Mouse (Mus musculus) testis, adult 2 months (tissue): ENCODE results near the gene Otub1. TPM values are rescaled to one million over a fixed set of nuclear protein-coding genes. Genes with fewer than 3 reads are reported as not detected.

Source experiments
- H3K27ac ChIP-seq: fragments of 200-500 bp; 2 replicates; pipeline ENCODE4 v1.5.1; 2012; ENCODE audit warnings: low read depth, low read length; ENCODE audit not compliant: control insufficient read depth, insufficient read depth
- H3K27me3 ChIP-seq: fragments of 200-500 bp; 2 replicates; pipeline ENCODE4 v1.6.1; 2012; ENCODE audit warnings: mild to moderate bottlenecking, low read length, moderate library complexity; ENCODE audit not compliant: control insufficient read depth, insufficient read depth
- H3K36me3 ChIP-seq: fragments of 200-500 bp; 2 replicates; pipeline ENCODE4 v1.6.1; 2012; ENCODE audit warnings: mild to moderate bottlenecking, low read length; ENCODE audit not compliant: control insufficient read depth, insufficient read depth
- H3K4me1 ChIP-seq: fragments of 200-500 bp; 2 replicates; pipeline ENCODE4 v1.6.1; 2012; ENCODE audit warnings: low read length; ENCODE audit not compliant: control insufficient read depth, insufficient read depth
- H3K4me3 ChIP-seq: fragments of 200-500 bp; 2 replicates; pipeline ENCODE4 v1.5.1; 2012; ENCODE audit warnings: low read depth, mild to moderate bottlenecking, low read length, moderate library complexity, mixed read lengths; ENCODE audit not compliant: control insufficient read depth
- CTCF ChIP-seq: fragments of 200-500 bp; IDR thresholded peaks from 2 replicates; pipeline ENCODE4 v1.5.1; 2012; ENCODE audit warnings: low read depth, mild to moderate bottlenecking, inconsistent platforms, low read length, moderate library complexity; ENCODE audit not compliant: control insufficient read depth, insufficient read depth, insufficient replicate concordance
- POLR2A ChIP-seq: fragments of 200-500 bp; IDR thresholded peaks from 2 replicates; pipeline ENCODE4 v1.6.1; 2012; ENCODE audit warnings: low read depth, mild to moderate bottlenecking, inconsistent platforms, low read length, moderate library complexity; ENCODE audit not compliant: control insufficient read depth
- polyA plus RNA-seq: library from polyadenylated mRNA; depleted of rRNA; stranded (reverse); fragments of >200 nt; gene quantifications from 2 replicates; pipeline ENCODE4 v1.2.3, GENCODE M21; 2012

Gene Otub1
- polyA plus RNA-seq, 1 experiment: 49.4 TPM

- Histone ChIP-seq H3K27ac (no peak overlapping the region), H3K36me3 (no peaks in the 10 kb centered on the region), H3K4me1 (peaks cover 3% of the 10 kb centered on the region; the same call in 1 of the 2 replicates), H3K27me3 (no peaks in the 10 kb centered on the region), H3K4me3 (no peak overlapping the region)
- no peak for TF ChIP-seq POLR2A
- no peak for TF ChIP-seq CTCF
These were observed 16.1 kb upstream of the Otub1 start for GRCm38 (mm10) chr19:7222196-7222595.

- no peaks in the 10 kb centered on the region for H3K36me3 ChIP-seq
- no peak overlapping the region for H3K27ac ChIP-seq
- peak overlapping the region; percentile 36; the same call in 1 of the 2 replicates for H3K4me3 ChIP-seq
- no peaks in the 10 kb centered on the region for H3K27me3 ChIP-seq
- peaks cover 11% of the 10 kb centered on the region for H3K4me1 ChIP-seq
- TF ChIP-seq POLR2A (no peak), CTCF (no peak)
These were observed 12.6 kb upstream of the Otub1 start for GRCm38 (mm10) chr19:7218753-7219152.

DNA sequence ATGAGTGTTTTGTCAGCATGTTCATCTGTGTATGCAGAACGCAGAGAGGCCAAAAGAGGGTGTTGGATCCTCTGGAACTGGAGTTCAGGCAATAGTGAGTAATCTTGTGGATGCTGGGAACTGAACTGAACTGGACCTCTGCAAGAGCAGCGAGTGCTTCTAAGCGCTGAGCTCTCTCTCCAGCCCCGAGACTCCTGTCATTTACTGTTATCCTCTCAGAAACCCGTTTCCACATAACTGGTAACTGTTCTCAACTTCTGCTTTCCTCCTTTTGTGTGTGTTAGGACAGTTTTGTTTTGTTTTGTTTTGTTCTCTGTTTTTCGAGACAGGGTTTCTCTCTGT, 11.8 kb upstream of the Otub1 start:
- H3K27me3 ChIP-seq: no peaks in the 10 kb centered on the region
- TF ChIP-seq CTCF: no peak
- TF ChIP-seq POLR2A: no peak
- H3K36me3 ChIP-seq: no peaks in the 10 kb centered on the region
- peak overlapping the region; percentile 100 for H3K4me3 ChIP-seq
- peak overlapping the region; percentile 98 for H3K27ac ChIP-seq
- H3K4me1 ChIP-seq: peaks cover 11% of the 10 kb centered on the region

DNA sequence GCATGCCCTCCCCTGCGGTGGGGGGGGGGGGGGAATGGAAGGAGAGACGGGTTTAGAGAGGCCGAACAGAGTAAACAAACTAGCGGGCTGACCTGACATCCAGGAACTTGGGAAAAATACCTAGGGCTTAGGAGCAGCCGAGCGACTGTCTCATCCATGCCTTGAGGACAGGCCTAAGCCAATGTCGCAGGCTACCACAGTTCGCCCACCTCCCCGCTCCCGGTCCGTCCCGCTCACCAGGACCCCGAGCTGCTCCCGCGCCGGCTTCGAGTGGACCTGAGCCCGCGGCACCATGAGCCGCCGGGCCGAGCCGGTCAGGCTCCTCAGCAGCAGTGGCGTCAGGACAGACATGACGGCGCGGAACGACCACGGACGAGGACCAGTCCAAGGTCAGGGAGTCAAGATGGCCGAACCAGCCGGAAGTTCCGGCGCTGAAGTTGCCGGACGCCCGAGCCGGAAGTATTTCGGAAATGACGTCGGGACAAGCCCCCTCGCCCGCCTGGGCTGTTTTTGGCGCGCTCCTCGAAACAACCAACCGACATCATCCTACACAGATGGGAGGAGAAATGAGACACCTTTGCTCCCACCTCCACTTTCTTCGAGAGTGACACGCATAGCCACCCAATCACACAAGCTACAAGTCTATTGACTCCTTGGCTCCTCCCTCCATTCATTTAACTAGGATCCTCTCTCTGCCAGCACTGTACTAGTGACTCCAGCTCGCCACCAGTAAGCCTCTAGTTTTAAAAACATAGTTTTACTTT, 11.2 kb upstream of the Otub1 start, which contains the start of gene Cox8a:
Gene Cox8a (minus strand): TSS at position 455 of the 764 bp plus-strand sequence.
- H3K36me3 ChIP-seq: no peaks in the 10 kb centered on the region
- peak within 1 kb of the TSS; percentile 98 for H3K27ac ChIP-seq
- peaks cover 11% of the 10 kb centered on the region for H3K4me1 ChIP-seq
- peak; percentile 92 for TF ChIP-seq POLR2A
- TF ChIP-seq CTCF: no peak
- peak within 1 kb of the TSS; percentile 100 for H3K4me3 ChIP-seq
- H3K27me3 ChIP-seq: no peaks in the 10 kb centered on the region

DNA sequence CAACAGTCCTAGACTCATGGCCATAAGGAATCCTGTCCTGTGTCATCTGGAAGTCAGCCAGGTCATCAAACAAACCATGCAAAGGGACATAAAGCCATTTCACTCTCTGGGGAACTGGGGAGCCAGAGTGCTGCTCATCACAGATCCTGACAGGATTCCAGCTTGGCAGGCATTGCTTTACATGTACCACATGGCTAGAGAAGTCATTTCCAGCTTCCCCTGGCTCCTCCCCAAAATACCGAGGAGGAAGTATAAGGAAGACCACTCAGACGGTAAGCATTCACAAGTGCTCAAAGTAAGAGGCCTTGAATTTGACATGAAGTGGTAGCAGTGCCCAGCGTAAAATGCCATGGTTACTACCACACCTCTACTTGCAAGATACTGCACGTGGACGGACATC, 8.4 kb upstream of the Otub1 start:
- Histone ChIP-seq H3K27ac (no peak overlapping the region), H3K4me3 (no peak overlapping the region), H3K4me1 (peaks cover 11% of the 10 kb centered on the region), H3K36me3 (no peaks in the 10 kb centered on the region), H3K27me3 (no peaks in the 10 kb centered on the region)
- TF ChIP-seq CTCF (no peak), POLR2A (no peak)

GRCm38 (mm10) chr19:7213010-7213409, 6.9 kb upstream of the Otub1 start:
- TF ChIP-seq POLR2A: no peak
- no peak for TF ChIP-seq CTCF
- H3K27me3 ChIP-seq: no peaks in the 10 kb centered on the region
- H3K27ac ChIP-seq: no peak overlapping the region
- H3K4me3 ChIP-seq: no peak overlapping the region
- H3K4me1 ChIP-seq: peaks cover 8% of the 10 kb centered on the region
- H3K36me3 ChIP-seq: no peaks in the 10 kb centered on the region

GRCm38 (mm10) chr19:7212216-7212615, 6.1 kb upstream of the Otub1 start:
- H3K4me3 ChIP-seq: no peak overlapping the region
- no peaks in the 10 kb centered on the region for H3K36me3 ChIP-seq
- no peak overlapping the region for H3K27ac ChIP-seq
- TF ChIP-seq POLR2A (no peak), CTCF (no peak)
- no peaks in the 10 kb centered on the region for H3K27me3 ChIP-seq
- H3K4me1 ChIP-seq: peaks cover 7% of the 10 kb centered on the region
